Mouse (Mus musculus) E14TG2a.4 (cell line): ENCODE data around the gene Ehmt2.
"Not testable (repeated sequence)": the region's sequence is repeated elsewhere in the genome, so short reads cannot be mapped to it uniquely, and the experiment has no call there.

Source experiments
- CTCF ChIP-seq: conservative IDR thresholded peaks from 2 replicates; pipeline ENCODE4 v1.5.1; 2014; ENCODE audit warnings: low read length
- NANOG ChIP-seq: IDR thresholded peaks from 2 replicates; pipeline ENCODE4 v1.6.1; 2014; ENCODE audit warnings: borderline replicate concordance, low read length, mixed read lengths
- POU5F1 ChIP-seq: IDR thresholded peaks from 2 replicates; pipeline ENCODE4 v1.6.1; 2014; ENCODE audit warnings: low read length, borderline replicate concordance

DNA sequence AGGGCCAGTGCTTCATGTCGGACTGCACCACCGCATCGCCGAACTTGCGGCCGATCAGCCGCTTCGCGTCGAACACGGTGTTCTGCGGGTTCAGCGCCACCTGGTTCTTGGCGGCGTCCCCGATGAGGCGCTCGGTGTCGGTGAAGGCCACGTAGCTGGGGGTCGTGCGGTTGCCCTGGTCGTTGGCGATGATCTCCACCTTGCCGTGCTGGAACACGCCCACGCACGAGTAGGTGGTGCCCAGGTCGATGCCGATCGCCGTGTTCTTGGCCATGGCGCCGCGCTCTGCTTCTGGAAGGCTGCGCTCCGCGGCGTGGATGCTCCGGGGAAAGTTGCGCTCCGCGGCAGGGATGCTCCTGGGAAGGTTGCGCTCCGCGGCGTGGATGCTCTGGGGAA, 60.5 kb downstream of the Ehmt2 start:
- TF ChIP-seq CTCF, POU5F1, NANOG: not testable (repeated sequence)
